Mouse (Mus musculus) R1 (cell line): ENCODE measurements around the gene Mycl.

Source experiments
- DNase-seq: peaks from one replicate; pipeline ENCODE4 v3.0.0-alpha.2; 2018; ENCODE audit warnings: low read depth, low spot score

Mycl gene

GRCm38 (mm10) chr4:123014501-123015282 is 19.2 kb downstream of the Mycl start:
- peak; percentile 50 for DNase-seq

GRCm38 (mm10) chr4:123016451-123016957 is 21.1 kb downstream of the Mycl start, which contains the start of gene Trit1:
TSS of gene Trit1 (plus strand) at chr4:123016597.
- peak; percentile 95 for DNase-seq

GRCm38 (mm10) chr4:123021591-123021990 is 26.1 kb downstream of the Mycl start:
- no peak for DNase-seq

- DNase-seq, result peak; percentile 57
Observed at GRCm38 (mm10) chr4:123022896-123023295, 27.4 kb downstream of the Mycl start.

DNA sequence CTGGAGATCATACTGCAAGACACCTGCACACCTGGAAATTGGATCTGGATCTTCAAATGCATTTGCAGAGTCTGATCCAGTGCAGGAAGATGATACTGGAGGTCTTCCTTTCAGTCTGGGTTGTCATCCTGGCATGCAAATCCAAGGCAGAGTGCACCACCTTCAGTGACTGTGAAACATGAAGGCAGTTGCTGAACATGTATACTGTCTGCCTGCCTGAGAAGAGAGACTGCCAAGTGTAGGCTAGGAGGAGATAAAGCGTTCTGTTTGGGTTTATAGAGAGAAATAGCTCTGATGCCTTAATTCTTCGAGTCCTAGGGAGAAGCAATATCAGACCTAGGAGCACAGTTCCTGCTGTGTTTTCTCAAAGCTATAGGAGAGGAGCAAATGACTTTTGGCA is 30.0 kb downstream of the Mycl start:
- DNase-seq, result no peak

- no peak for DNase-seq
Observed at GRCm38 (mm10) chr4:123026161-123026560, 30.7 kb downstream of the Mycl start.

GRCm38 (mm10) chr4:123026597-123026996 is 31.1 kb downstream of the Mycl start:
- no peak for DNase-seq

- no peak for DNase-seq
Observed at GRCm38 (mm10) chr4:123034841-123035240, 39.4 kb downstream of the Mycl start.

DNA sequence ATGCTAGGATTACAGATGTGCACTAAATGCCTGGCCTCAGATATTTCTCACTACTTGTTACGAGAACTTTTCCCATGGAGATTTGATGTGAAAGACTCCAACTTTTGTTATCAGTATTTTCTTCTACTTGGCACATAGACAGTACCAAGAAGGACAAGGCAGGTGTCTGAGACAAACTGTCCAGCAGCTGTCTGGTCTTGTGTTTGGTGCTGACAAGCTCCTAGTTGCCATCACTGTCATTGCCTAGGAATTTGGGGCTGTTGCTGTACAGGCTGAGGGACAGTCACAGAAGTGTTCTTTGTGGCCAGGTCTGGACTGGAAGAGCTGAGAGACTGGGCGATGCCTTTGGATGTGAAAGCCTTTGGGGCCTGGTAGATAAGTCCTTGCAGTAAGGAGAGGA is 40.2 kb downstream of the Mycl start:
- DNase-seq, result no peak

DNA sequence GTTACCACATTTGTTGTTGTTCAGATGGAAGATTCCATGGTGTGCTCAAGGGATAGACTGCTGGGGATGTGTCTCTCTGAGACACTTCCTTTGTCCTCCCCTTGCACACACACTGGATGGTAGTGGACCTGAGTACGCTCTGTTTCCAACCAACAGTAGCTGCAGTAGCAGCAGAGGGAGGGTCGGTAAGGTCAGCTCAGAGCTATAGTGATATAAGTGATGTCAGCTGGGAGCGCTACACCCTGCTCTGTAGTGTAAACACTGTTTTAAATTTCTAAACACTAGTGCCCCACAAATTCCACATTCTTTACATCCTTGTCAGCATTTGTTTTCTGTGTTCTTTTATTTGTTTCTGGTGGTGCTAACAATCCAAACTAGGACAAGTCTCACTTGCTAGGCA is 41.3 kb downstream of the Mycl start:
- no peak for DNase-seq

DNA sequence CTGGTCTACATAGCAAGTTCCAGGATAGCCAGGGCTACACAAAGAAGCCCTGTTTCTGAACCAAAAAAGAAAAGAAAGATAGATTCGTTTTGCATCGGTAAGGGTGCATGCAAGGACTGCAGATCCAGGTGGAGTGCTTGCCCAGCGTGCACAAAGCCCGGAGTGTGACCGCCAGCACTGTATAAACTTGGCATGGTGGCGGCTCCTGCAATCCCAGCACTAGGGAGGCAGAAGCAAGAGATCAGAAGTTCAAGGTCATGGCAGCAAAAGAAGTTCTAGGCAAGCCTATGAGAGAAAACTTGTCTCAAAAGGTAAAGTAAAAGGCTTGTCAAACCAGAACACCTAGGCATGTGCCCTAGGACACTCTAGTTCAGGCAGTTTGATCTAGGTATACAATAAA is 45.7 kb downstream of the Mycl start:
- DNase-seq, result no peak

DNA sequence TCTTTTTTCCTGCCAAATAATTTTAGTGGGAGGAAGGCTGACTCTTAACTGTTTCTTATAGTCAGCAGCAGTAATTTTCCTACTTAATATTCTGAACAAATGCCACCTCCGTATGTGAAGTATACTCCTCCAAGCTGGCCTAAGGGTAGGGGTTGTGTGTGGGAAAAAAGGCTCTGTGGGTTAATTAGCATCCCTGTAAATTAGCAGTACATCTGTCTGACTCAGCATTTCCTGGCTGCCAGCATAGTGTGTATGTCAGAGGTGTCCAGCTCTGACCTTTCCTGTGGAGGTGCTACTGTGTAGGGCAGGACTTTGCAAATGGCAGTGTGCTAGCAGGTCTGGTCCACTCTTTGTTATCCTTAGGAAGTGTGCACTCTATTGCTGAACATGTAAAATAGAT is 48.4 kb downstream of the Mycl start:
- no peak for DNase-seq

DNA sequence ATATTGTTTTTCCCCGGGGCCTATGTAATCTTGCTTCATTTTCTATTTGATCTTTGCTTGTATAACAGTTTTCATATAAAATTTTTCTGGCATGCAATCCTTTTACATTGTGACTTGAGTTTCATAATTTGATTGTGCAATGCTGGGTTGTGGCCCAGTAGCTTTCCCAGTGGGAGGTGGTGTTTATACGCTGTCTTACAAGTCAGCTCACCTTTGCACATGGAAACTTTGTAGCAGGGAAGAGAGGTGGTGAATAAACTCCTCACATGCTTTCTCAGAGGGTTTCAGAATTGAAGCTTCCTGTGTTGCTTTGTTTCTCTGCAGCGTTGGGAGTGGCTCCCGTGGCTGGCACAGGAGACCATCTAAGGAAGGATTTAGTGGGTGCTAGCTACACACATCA is 49.4 kb downstream of the Mycl start:
- DNase-seq, result peak; percentile 20

GRCm38 (mm10) chr4:123046300-123046699 is 50.8 kb downstream of the Mycl start:
- no peak for DNase-seq

- DNase-seq, result peak; percentile 63
Observed at GRCm38 (mm10) chr4:123050681-123051211, 55.3 kb downstream of the Mycl start.
